Mouse (Mus musculus): ENCODE measurements around the gene Dnajc3. TPM values are rescaled to one million over a fixed set of nuclear protein-coding genes. Genes with fewer than 3 reads are reported as not detected.

Dnajc3 gene
- polyA plus RNA-seq, 1 experiment, result 4.2 TPM

- TF ChIP-seq GATA1 (IDR thresholded peaks at IDR 0.05; ENCODE audit: low read length), result no peak
Observed at GRCm38 (mm10) chr14:118995226-118995925, 57.6 kb downstream of the Dnajc3 start.

- no peak for TF ChIP-seq GATA1 (IDR thresholded peaks at IDR 0.05; ENCODE audit: low read length)
Observed at GRCm38 (mm10) chr14:119003320-119003719, 65.5 kb downstream of the Dnajc3 start.

GRCm38 (mm10) chr14:119005834-119006233, 68.1 kb downstream of the Dnajc3 start:
- no peak for TF ChIP-seq GATA1 (IDR thresholded peaks at IDR 0.05; ENCODE audit: low read length)

- TF ChIP-seq GATA1 (IDR thresholded peaks at IDR 0.05; ENCODE audit: low read length), result no peak
Observed at GRCm38 (mm10) chr14:119006441-119007102, 68.8 kb downstream of the Dnajc3 start.

- TF ChIP-seq GATA1 (IDR thresholded peaks at IDR 0.05; ENCODE audit: low read length), result no peak
Observed at GRCm38 (mm10) chr14:119007103-119007951, 69.6 kb downstream of the Dnajc3 start.

- no peak for TF ChIP-seq GATA1 (IDR thresholded peaks at IDR 0.05; ENCODE audit: low read length)
Observed at GRCm38 (mm10) chr14:119008031-119008590, 70.3 kb downstream of the Dnajc3 start.

GRCm38 (mm10) chr14:119009531-119009930, 71.8 kb downstream of the Dnajc3 start:
- TF ChIP-seq GATA1 (IDR thresholded peaks at IDR 0.05; ENCODE audit: low read length), result no peak

GRCm38 (mm10) chr14:119012607-119013431, 75.0 kb downstream of the Dnajc3 start:
- no peak for TF ChIP-seq GATA1 (IDR thresholded peaks at IDR 0.05; ENCODE audit: low read length)

- TF ChIP-seq GATA1 (IDR thresholded peaks at IDR 0.05; ENCODE audit: low read length), result no peak
Observed at GRCm38 (mm10) chr14:119013549-119013948, 75.8 kb downstream of the Dnajc3 start.

- no peak for TF ChIP-seq GATA1 (IDR thresholded peaks at IDR 0.05; ENCODE audit: low read length)
Observed at GRCm38 (mm10) chr14:119025889-119026288, 88.1 kb downstream of the Dnajc3 start.

GRCm38 (mm10) chr14:119027130-119027529, 89.4 kb downstream of the Dnajc3 start:
- TF ChIP-seq GATA1 (IDR thresholded peaks at IDR 0.05; ENCODE audit: low read length), result no peak

- TF ChIP-seq GATA1 (IDR thresholded peaks at IDR 0.05; ENCODE audit: low read length), result no peak
Observed at GRCm38 (mm10) chr14:119027675-119028253, 90.0 kb downstream of the Dnajc3 start.

Other genes with a start within 250 kb of the Dnajc3 start
- gene Abcc4, start 231.8 kb upstream of the Dnajc3 start, polyA plus RNA-seq (2012), result 7.6 and 7.8 TPM in 2 replicates
- gene Cldn10, start 150.1 kb upstream of the Dnajc3 start, polyA plus RNA-seq (2012), result not detected in 2 replicates
- gene Dzip1, start 12.5 kb upstream of the Dnajc3 start, polyA plus RNA-seq (2012), result 0.56 and 0.59 TPM in 2 replicates
- gene Uggt2, start 161.5 kb downstream of the Dnajc3 start, polyA plus RNA-seq (2012), result 0.05 TPM in 1 of 2 replicates, not detected in the other
- gene Hs6st3, start 200.4 kb downstream of the Dnajc3 start, polyA plus RNA-seq (2012), result not detected in 2 replicates